Mouse (Mus musculus): ENCODE data around the gene Slc30a9.

DNA sequence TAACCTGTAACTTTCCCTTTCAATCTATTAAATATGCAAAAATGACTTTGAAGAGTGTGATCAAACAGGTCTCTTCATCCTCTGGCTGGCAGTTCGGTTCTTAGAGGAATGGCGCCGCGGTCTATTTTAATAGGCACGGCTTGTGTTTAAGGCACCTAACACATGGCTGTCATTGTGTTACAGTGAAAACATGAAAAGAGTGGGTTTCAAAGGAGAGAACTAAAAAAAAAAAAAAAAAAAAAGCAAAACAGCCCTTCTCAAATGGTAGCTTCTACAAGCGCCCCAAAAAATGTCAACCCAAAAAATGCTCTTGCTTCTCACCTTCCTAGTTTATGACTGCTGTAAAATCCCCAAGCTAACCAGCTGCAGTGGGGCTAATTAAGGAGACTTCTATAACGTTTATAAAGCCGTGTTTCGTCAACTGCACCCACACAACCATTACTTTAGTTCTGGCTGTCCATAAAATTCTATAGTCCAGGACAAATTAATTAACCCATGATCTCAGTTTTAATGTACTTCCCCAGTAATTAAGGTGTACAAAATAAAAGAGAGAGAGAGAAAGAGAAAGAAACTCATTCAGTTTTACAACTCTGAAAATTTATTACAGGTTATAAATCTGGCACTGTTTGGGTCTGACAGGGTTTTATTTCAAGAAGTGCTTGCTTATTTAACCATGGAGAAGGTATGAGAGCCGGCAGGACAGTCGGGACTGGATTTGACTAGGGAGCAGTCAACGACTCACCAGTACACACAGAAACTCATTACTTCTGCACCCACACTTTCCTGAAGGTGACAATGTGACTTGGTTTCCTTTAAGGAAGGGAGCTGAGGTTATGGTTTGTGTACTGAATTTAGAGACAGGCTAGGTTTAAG, 94.1 kb downstream of the Slc30a9 start:
- TF ChIP-seq CTCF (IDR thresholded peaks at IDR 0.05; ENCODE audit: borderline replicate concordance, insufficient read depth, low read length): no peak
- no peak for TF ChIP-seq POLR2A (IDR thresholded peaks at IDR 0.05; ENCODE audit: low read depth, low read length)

Data from embryonic fibroblast, embryonic 13.5 days (primary cell).